In genomic region chrX:68507664-68508063, GRCm38 (mm10) we compare ENCODE assay signal across 26 mouse cellular contexts.
DNase-seq lines count a peak whose midpoint lies in the region; ATAC-seq lines count a peak whose summit lies in the region.
"Had no signal": no experiment of that assay in that cellular context is flagged by ENCODE, and none has a peak within 500 bp of the region (broad histone marks: within the 10 kb centered on the region; RNA-seq: fewer than 3 reads in every experiment).

No protein-coding gene starts in this region.

- H3K9ac ChIP-seq in embryonic facial prominence, embryonic 12.5 days, result no peak overlapping the region
- H3K9ac ChIP-seq: forebrain, embryonic 13.5 days; heart, embryonic 15.5 days; hindbrain, embryonic 12.5 days; limb, embryonic 12.5 days; liver, embryonic 13.5 days; midbrain, embryonic 12.5 days had no signal

- 0 out of 2 replicates have a peak, but pooled peaks have one; percentile 3 for ATAC-seq in embryonic facial prominence, embryonic 12.5 days (ENCODE audit: insufficient number of reproducible peaks, insufficient read depth, low FRiP score, low TSS enrichment)
- ATAC-seq: forebrain, embryonic 13.5 days had no signal

- intact Hi-C loops in heart, postnatal 10 days (cut with DNase I), result no loop called here

- no peak for DNase-seq in embryonic facial prominence, embryonic 10.5 days (ENCODE audit: low spot score)
- peak; percentile 5 to 8 for DNase-seq in heart, postnatal 10 days
- DNase-seq in heart, embryonic 10.5 days (ENCODE audit: low spot score), result no peak
- DNase-seq in NIH3T3 (ENCODE audit: low read depth), result peak; percentile 34
- peak; percentile 9 for DNase-seq in mesoderm, embryonic 11.5 days (ENCODE audit: low read depth, low spot score)
- no peak for DNase-seq in hindbrain, embryonic 10.5 days (ENCODE audit: low spot score)
- no peak for DNase-seq in ovary, postnatal 36 days (ENCODE audit: low spot score)
- DNase-seq: adrenal gland, adult 8-10 months; cerebellum, adult 11-12 months; cerebellum, postnatal 14 days; kidney, adult 11 months; liver, embryonic 13.5 days; lung, adult 2 months; lung, postnatal 14 days; thymus, adult 18-20 months; thymus, postnatal 36 days had no signal

- H3K4me1 ChIP-seq in embryonic facial prominence, embryonic 12.5 days, result no peaks in the 10 kb centered on the region
- no peaks in the 10 kb centered on the region for H3K4me1 ChIP-seq in embryonic facial prominence, embryonic 10.5 days
- H3K4me1 ChIP-seq in heart, embryonic 10.5 days, result no peaks in the 10 kb centered on the region
- no peaks in the 10 kb centered on the region for H3K4me1 ChIP-seq in hindbrain, embryonic 10.5 days (replicated peaks)
- H3K4me1 ChIP-seq: forebrain, embryonic 13.5 days; heart, embryonic 15.5 days; hindbrain, embryonic 12.5 days; limb, embryonic 12.5 days; liver, embryonic 13.5 days; midbrain, embryonic 12.5 days had no signal

- H3K4me2 ChIP-seq in embryonic facial prominence, embryonic 12.5 days (replicated peaks), result no peak overlapping the region
- H3K4me2 ChIP-seq: forebrain, embryonic 13.5 days; heart, embryonic 15.5 days; hindbrain, embryonic 12.5 days; limb, embryonic 12.5 days; liver, embryonic 13.5 days; midbrain, embryonic 12.5 days had no signal

- no peak overlapping the region for H3K4me3 ChIP-seq in embryonic facial prominence, embryonic 12.5 days
- H3K4me3 ChIP-seq in embryonic facial prominence, embryonic 10.5 days, result no peak overlapping the region
- H3K4me3 ChIP-seq in heart, embryonic 10.5 days, result no peak overlapping the region
- H3K4me3 ChIP-seq in hindbrain, embryonic 10.5 days, result no peak overlapping the region
- H3K4me3 ChIP-seq: erythroblast, embryonic 14.5 days; forebrain, embryonic 13.5 days; heart, adult 2 months; heart, embryonic 15.5 days; hindbrain, embryonic 12.5 days; limb, embryonic 12.5 days; liver, embryonic 13.5 days; midbrain, embryonic 12.5 days had no signal

- no peak overlapping the region for H3K27ac ChIP-seq in embryonic facial prominence, embryonic 12.5 days
- no peak overlapping the region for H3K27ac ChIP-seq in embryonic facial prominence, embryonic 10.5 days (replicated peaks)
- H3K27ac ChIP-seq in heart, embryonic 10.5 days, result no peak overlapping the region
- H3K27ac ChIP-seq in hindbrain, embryonic 10.5 days, result no peak overlapping the region
- H3K27ac ChIP-seq: forebrain, embryonic 13.5 days; heart, adult 2 months; heart, embryonic 15.5 days; hindbrain, embryonic 12.5 days; limb, embryonic 12.5 days; liver, embryonic 13.5 days; midbrain, embryonic 12.5 days had no signal

- no peaks in the 10 kb centered on the region for H3K27me3 ChIP-seq in embryonic facial prominence, embryonic 12.5 days
- no peaks in the 10 kb centered on the region for H3K27me3 ChIP-seq in embryonic facial prominence, embryonic 10.5 days (replicated peaks; ENCODE audit: low read depth, poor library complexity, severe bottlenecking)
- no peaks in the 10 kb centered on the region for H3K27me3 ChIP-seq in heart, embryonic 10.5 days (ENCODE audit: insufficient read depth, poor library complexity, severe bottlenecking)
- H3K27me3 ChIP-seq in hindbrain, embryonic 10.5 days (ENCODE audit: insufficient read depth, poor library complexity, severe bottlenecking), result no peaks in the 10 kb centered on the region
- H3K27me3 ChIP-seq: CH12.LX; forebrain, embryonic 13.5 days; heart, embryonic 15.5 days; hindbrain, embryonic 12.5 days; limb, embryonic 12.5 days; liver, embryonic 13.5 days; midbrain, embryonic 12.5 days had no signal

- WGBS in embryonic facial prominence, embryonic 12.5 days, result 50% methylated on average over 1 of the region's 1 CpGs
- WGBS in embryonic facial prominence, embryonic 10.5 days, result 76% methylated on average over 1 of the region's 1 CpGs
- WGBS in heart, embryonic 10.5 days, result 63% methylated on average over 1 of the region's 1 CpGs
- 73% methylated on average over 1 of the region's 1 CpGs for WGBS in hindbrain, embryonic 10.5 days

- H3K36me3 ChIP-seq in embryonic facial prominence, embryonic 12.5 days, result no peaks in the 10 kb centered on the region
- no peaks in the 10 kb centered on the region for H3K36me3 ChIP-seq in embryonic facial prominence, embryonic 10.5 days (replicated peaks)
- H3K36me3 ChIP-seq in heart, embryonic 10.5 days, result no peaks in the 10 kb centered on the region
- H3K36me3 ChIP-seq in hindbrain, embryonic 10.5 days, result no peaks in the 10 kb centered on the region
- H3K36me3 ChIP-seq: G1E; heart, embryonic 15.5 days; hindbrain, embryonic 12.5 days; limb, embryonic 12.5 days; liver, embryonic 13.5 days; midbrain, embryonic 12.5 days had no signal

- no peaks in the 10 kb centered on the region for H3K9me3 ChIP-seq in embryonic facial prominence, embryonic 12.5 days
- no peaks in the 10 kb centered on the region for H3K9me3 ChIP-seq in embryonic facial prominence, embryonic 10.5 days
- no peaks in the 10 kb centered on the region for H3K9me3 ChIP-seq in heart, embryonic 10.5 days
- no peaks in the 10 kb centered on the region for H3K9me3 ChIP-seq in hindbrain, embryonic 10.5 days
- H3K9me3 ChIP-seq: forebrain, embryonic 13.5 days; G1E; heart, embryonic 15.5 days; hindbrain, embryonic 12.5 days; limb, embryonic 12.5 days; liver, embryonic 13.5 days; midbrain, embryonic 12.5 days had no signal

Comparison
In these comparisons a context has a peak if more than half of its experiments do, and no peak if none do; other contexts are left out.
1. DNase-seq: peak in heart, postnatal 10 days (2 of 2), NIH3T3 (single experiment) and mesoderm, embryonic 11.5 days (single experiment); none in embryonic facial prominence, embryonic 10.5 days (single experiment), heart, embryonic 10.5 days (single experiment), hindbrain, embryonic 10.5 days (single experiment) and ovary, postnatal 36 days (single experiment).